Mouse (Mus musculus) brain, embryonic 14.5 days (tissue): Measurements from ENCODE around the gene Aox3.

Experiments used
- CTCF ChIP-seq: fragments of 200-500 bp; IDR thresholded peaks from 2 replicates; pipeline ENCODE4 v1.5.1; 2012; ENCODE audit warnings: inconsistent platforms, mild to moderate bottlenecking, moderate library complexity, borderline replicate concordance; ENCODE audit not compliant: insufficient read depth, insufficient read length; ENCODE audit errors: extremely low read depth
- POLR2A ChIP-seq: fragments of 200-500 bp; IDR thresholded peaks from 2 replicates; pipeline ENCODE4 v1.6.1; 2012; ENCODE audit warnings: mild to moderate bottlenecking, inconsistent platforms, borderline replicate concordance; ENCODE audit not compliant: poor library complexity, insufficient read depth, insufficient read length, severe bottlenecking; ENCODE audit errors: extremely low read depth

- TF ChIP-seq POLR2A, result no peak
- no peak for TF ChIP-seq CTCF
These were observed 42.8 kb upstream of the Aox3 start for GRCm38 (mm10) chr1:58070091-58070490.
